8 mouse cellular contexts compared by ENCODE assay signal in genomic region chr5:108628891-108629633, GRCm38 (mm10). TPM values are rescaled to one million over a fixed set of nuclear protein-coding genes. Genes with fewer than 3 reads are reported as not detected.
DNase-seq lines count a peak whose midpoint lies in the region; ATAC-seq and TF ChIP-seq lines count a peak whose summit lies in the region.

No protein-coding gene starts in this region.

- H3K9me3 ChIP-seq in hindbrain, embryonic 12.5 days (replicated peaks): no peaks in the 10 kb centered on the region
- H3K9me3 ChIP-seq in midbrain, embryonic 10.5 days (replicated peaks): no peaks in the 10 kb centered on the region

- peak in 1 of 2 experiments; percentile 14 for DNase-seq in spleen, adult 2 months (ENCODE audit: low read depth in 1 of 2, low spot score in 2 of 2)
- no peak for DNase-seq in spleen, adult 18-20 months
- DNase-seq in midbrain, embryonic 10.5 days (ENCODE audit: low spot score): no peak
- no peak for DNase-seq in embryo, embryonic 9.5 days (ENCODE audit: extremely low spot score)
- DNase-seq in ovary, adult 18-20 months (ENCODE audit: low spot score): no peak
- DNase-seq in urinary bladder, adult 2 months (ENCODE audit: low spot score): no peak

- H3K36me3 ChIP-seq in spleen, adult 2 months (ENCODE audit: control insufficient read depth, insufficient read depth, low read length): peaks cover 6% of the 10 kb centered on the region
- peaks cover 6% of the 10 kb centered on the region for H3K36me3 ChIP-seq in hindbrain, embryonic 12.5 days
- H3K36me3 ChIP-seq in midbrain, embryonic 10.5 days: peaks cover 8% of the 10 kb centered on the region

- no peak for TF ChIP-seq CTCF in spleen, adult 2 months (IDR thresholded peaks at IDR 0.05; ENCODE audit: extremely low read depth, insufficient read depth, insufficient read length, insufficient replicate concordance)

- WGBS in spleen, adult 2 months: under 1% methylated on average over 32 of the region's 32 CpGs
- WGBS in hindbrain, embryonic 12.5 days: 2% methylated on average over 32 of the region's 32 CpGs
- 3% methylated on average over 32 of the region's 32 CpGs for WGBS in midbrain, embryonic 10.5 days

- peak overlapping the region; percentile 91 for H3K27ac ChIP-seq in spleen, adult 2 months (ENCODE audit: insufficient read depth, low read length)
- peak overlapping the region; percentile 84 for H3K27ac ChIP-seq in brown adipose tissue, adult 24 weeks (replicated peaks; ENCODE audit: low read depth, low read length)
- peak overlapping the region; percentile 89 for H3K27ac ChIP-seq in hindbrain, embryonic 12.5 days
- peak overlapping the region; percentile 93 for H3K27ac ChIP-seq in midbrain, embryonic 10.5 days (replicated peaks)

- H3K4me3 ChIP-seq in spleen, adult 2 months (ENCODE audit: extremely low read depth, insufficient read depth, insufficient read length): peak overlapping the region; percentile 77
- H3K4me3 ChIP-seq in brown adipose tissue, adult 24 weeks (ENCODE audit: insufficient read depth, low read depth, low read length): peak overlapping the region; percentile 90
- peak overlapping the region; percentile 91 for H3K4me3 ChIP-seq in hindbrain, embryonic 12.5 days
- H3K4me3 ChIP-seq in midbrain, embryonic 10.5 days: peak overlapping the region; percentile 88

- H3K9ac ChIP-seq in hindbrain, embryonic 12.5 days: peak overlapping the region; percentile 92

- peaks cover 2% of the 10 kb centered on the region; the same call in 1 of the 2 replicates for H3K4me1 ChIP-seq in spleen, adult 2 months (ENCODE audit: control insufficient read depth, insufficient read depth, insufficient read length)
- peaks cover 10% of the 10 kb centered on the region; the same call in 1 of the 2 replicates for H3K4me1 ChIP-seq in brown adipose tissue, adult 24 weeks (ENCODE audit: control insufficient read depth, insufficient read depth, insufficient read length, low read length)
- H3K4me1 ChIP-seq in hindbrain, embryonic 12.5 days: peaks cover 19% of the 10 kb centered on the region
- peaks cover 26% of the 10 kb centered on the region for H3K4me1 ChIP-seq in midbrain, embryonic 10.5 days

- no peaks in the 10 kb centered on the region for H3K27me3 ChIP-seq in spleen, adult 2 months (ENCODE audit: control insufficient read depth, insufficient read depth, low read length)
- no peaks in the 10 kb centered on the region for H3K27me3 ChIP-seq in hindbrain, embryonic 12.5 days
- no peaks in the 10 kb centered on the region for H3K27me3 ChIP-seq in midbrain, embryonic 10.5 days (ENCODE audit: low read depth, poor library complexity, severe bottlenecking)

- peak overlapping the region; percentile 93 for H3K4me2 ChIP-seq in hindbrain, embryonic 12.5 days (replicated peaks)

- no peak for TF ChIP-seq POLR2A in spleen, adult 2 months (IDR thresholded peaks at IDR 0.05; ENCODE audit: low read depth, low read length)

- peak; percentile 91 for ATAC-seq in hindbrain, embryonic 12.5 days (ENCODE audit: low FRiP score)

RNA-seq across cellular contexts. Expression of gene Gak, which starts 0.5 kb away (rescaled TPM):
- polyA plus RNA-seq in spleen, adult 2 months (2012; rRNA removed): 69.2 and 80.0 TPM in 2 replicates
- polyA plus RNA-seq in brown adipose tissue, adult 24 weeks (2012; ENCODE audit: insufficient read depth, insufficient read length, missing spikeins): 30.4 and 32.8 TPM in 2 replicates
- 54.3 and 63.2 TPM in 2 replicates for polyA plus RNA-seq in hindbrain, embryonic 12.5 days (2016; fragmentation: Nextera tagmentation; extraction: Ambion mirVana)
- 59.8 and 64.2 TPM in 2 replicates for polyA plus RNA-seq in midbrain, embryonic 10.5 days (2016; fragmentation: Nextera tagmentation; extraction: Ambion mirVana)
- 61.6 and 66.0 TPM in 2 replicates for polyA plus RNA-seq in urinary bladder, adult 2 months (2012; rRNA removed)

RNA-seq across cellular contexts. Expression of gene Tmem175, which starts 0.5 kb away (rescaled TPM):
- 33.2 and 34.0 TPM in 2 replicates for polyA plus RNA-seq in spleen, adult 2 months (2012; rRNA removed)
- 12.0 and 12.1 TPM in 2 replicates for polyA plus RNA-seq in brown adipose tissue, adult 24 weeks (2012; ENCODE audit: insufficient read depth, insufficient read length, missing spikeins)
- polyA plus RNA-seq in hindbrain, embryonic 12.5 days (2016; fragmentation: Nextera tagmentation; extraction: Ambion mirVana): 21.6 and 22.3 TPM in 2 replicates
- polyA plus RNA-seq in midbrain, embryonic 10.5 days (2016; fragmentation: Nextera tagmentation; extraction: Ambion mirVana): 19.8 and 24.0 TPM in 2 replicates
- 36.8 and 37.3 TPM in 2 replicates for polyA plus RNA-seq in urinary bladder, adult 2 months (2012; rRNA removed)

RNA-seq across cellular contexts. Expression of gene Idua, which starts 31.1 kb away (rescaled TPM):
- polyA plus RNA-seq in spleen, adult 2 months (2012; rRNA removed): 35.8 and 37.1 TPM in 2 replicates
- polyA plus RNA-seq in brown adipose tissue, adult 24 weeks (2012; ENCODE audit: insufficient read depth, insufficient read length, missing spikeins): 3.4 and 6.3 TPM in 2 replicates
- 11.2 and 12.9 TPM in 2 replicates for polyA plus RNA-seq in hindbrain, embryonic 12.5 days (2016; fragmentation: Nextera tagmentation; extraction: Ambion mirVana)
- 11.5 and 13.3 TPM in 2 replicates for polyA plus RNA-seq in midbrain, embryonic 10.5 days (2016; fragmentation: Nextera tagmentation; extraction: Ambion mirVana)
- 24.1 and 27.1 TPM in 2 replicates for polyA plus RNA-seq in urinary bladder, adult 2 months (2012; rRNA removed)

RNA-seq across cellular contexts. Expression of gene Dgkq, which starts 40.4 kb away (rescaled TPM):
- 18.6 and 21.0 TPM in 2 replicates for polyA plus RNA-seq in spleen, adult 2 months (2012; rRNA removed)
- 3.4 and 3.7 TPM in 2 replicates for polyA plus RNA-seq in brown adipose tissue, adult 24 weeks (2012; ENCODE audit: insufficient read depth, insufficient read length, missing spikeins)
- 21.9 and 23.5 TPM in 2 replicates for polyA plus RNA-seq in hindbrain, embryonic 12.5 days (2016; fragmentation: Nextera tagmentation; extraction: Ambion mirVana)
- polyA plus RNA-seq in midbrain, embryonic 10.5 days (2016; fragmentation: Nextera tagmentation; extraction: Ambion mirVana): 12.8 and 15.1 TPM in 2 replicates
- 20.2 and 21.5 TPM in 2 replicates for polyA plus RNA-seq in urinary bladder, adult 2 months (2012; rRNA removed)

RNA-seq across cellular contexts. Expression of gene Slc26a1, which starts 46.3 kb away (rescaled TPM):
- 1.0 and 3.1 TPM in 2 replicates for polyA plus RNA-seq in spleen, adult 2 months (2012; rRNA removed)
- polyA plus RNA-seq in brown adipose tissue, adult 24 weeks (2012; ENCODE audit: insufficient read depth, insufficient read length, missing spikeins): not detected in 2 replicates
- 1.6 and 1.7 TPM in 2 replicates for polyA plus RNA-seq in hindbrain, embryonic 12.5 days (2016; fragmentation: Nextera tagmentation; extraction: Ambion mirVana)
- polyA plus RNA-seq in midbrain, embryonic 10.5 days (2016; fragmentation: Nextera tagmentation; extraction: Ambion mirVana): 0.56 and 0.93 TPM in 2 replicates
- 0.04 and 0.07 TPM in 2 replicates for polyA plus RNA-seq in urinary bladder, adult 2 months (2012; rRNA removed)
